Mouse (Mus musculus) testis, adult 2 months (tissue): ENCODE data around the gene Des. TPM values are rescaled to one million over a fixed set of nuclear protein-coding genes. Genes with fewer than 3 reads are reported as not detected.

Experiments used
- H3K27ac ChIP-seq: fragments of 200-500 bp; 2 replicates; pipeline ENCODE4 v1.5.1; 2012; ENCODE audit warnings: low read depth, low read length; ENCODE audit not compliant: control insufficient read depth, insufficient read depth
- H3K27me3 ChIP-seq: fragments of 200-500 bp; 2 replicates; pipeline ENCODE4 v1.6.1; 2012; ENCODE audit warnings: mild to moderate bottlenecking, low read length, moderate library complexity; ENCODE audit not compliant: control insufficient read depth, insufficient read depth
- H3K36me3 ChIP-seq: fragments of 200-500 bp; 2 replicates; pipeline ENCODE4 v1.6.1; 2012; ENCODE audit warnings: mild to moderate bottlenecking, low read length; ENCODE audit not compliant: control insufficient read depth, insufficient read depth
- H3K4me1 ChIP-seq: fragments of 200-500 bp; 2 replicates; pipeline ENCODE4 v1.6.1; 2012; ENCODE audit warnings: low read length; ENCODE audit not compliant: control insufficient read depth, insufficient read depth
- H3K4me3 ChIP-seq: fragments of 200-500 bp; 2 replicates; pipeline ENCODE4 v1.5.1; 2012; ENCODE audit warnings: low read depth, mild to moderate bottlenecking, low read length, moderate library complexity, mixed read lengths; ENCODE audit not compliant: control insufficient read depth
- CTCF ChIP-seq: fragments of 200-500 bp; IDR thresholded peaks from 2 replicates; pipeline ENCODE4 v1.5.1; 2012; ENCODE audit warnings: low read depth, mild to moderate bottlenecking, inconsistent platforms, low read length, moderate library complexity; ENCODE audit not compliant: control insufficient read depth, insufficient read depth, insufficient replicate concordance
- POLR2A ChIP-seq: fragments of 200-500 bp; IDR thresholded peaks from 2 replicates; pipeline ENCODE4 v1.6.1; 2012; ENCODE audit warnings: low read depth, mild to moderate bottlenecking, inconsistent platforms, low read length, moderate library complexity; ENCODE audit not compliant: control insufficient read depth
- polyA plus RNA-seq: library from polyadenylated mRNA; depleted of rRNA; stranded (reverse); fragments of >200 nt; gene quantifications from 2 replicates; pipeline ENCODE4 v1.2.3, GENCODE M21; 2012

The Des gene
- polyA plus RNA-seq, 1 experiment: 3.6 TPM

- no peaks in the 10 kb centered on the region for H3K36me3 ChIP-seq
- no peak overlapping the region for H3K4me3 ChIP-seq
- peaks cover 8% of the 10 kb centered on the region for H3K4me1 ChIP-seq
- no peak overlapping the region for H3K27ac ChIP-seq
- H3K27me3 ChIP-seq: no peaks in the 10 kb centered on the region
- no peak for TF ChIP-seq CTCF
- no peak for TF ChIP-seq POLR2A
Measured at GRCm38 (mm10) chr1:75398761-75399402, 38.8 kb downstream of the Des start.

GRCm38 (mm10) chr1:75399755-75400492 lies 39.8 kb downstream of the Des start:
- Histone ChIP-seq H3K36me3 (no peaks in the 10 kb centered on the region), H3K4me1 (peaks cover 8% of the 10 kb centered on the region), H3K27me3 (no peaks in the 10 kb centered on the region), H3K4me3 (no peak overlapping the region), H3K27ac (no peak overlapping the region)
- TF ChIP-seq POLR2A: no peak
- TF ChIP-seq CTCF: no peak

GRCm38 (mm10) chr1:75400493-75401115 lies 40.5 kb downstream of the Des start:
- no peak overlapping the region for H3K27ac ChIP-seq
- no peaks in the 10 kb centered on the region for H3K27me3 ChIP-seq
- H3K4me1 ChIP-seq: peaks cover 8% of the 10 kb centered on the region
- no peak overlapping the region for H3K4me3 ChIP-seq
- H3K36me3 ChIP-seq: no peaks in the 10 kb centered on the region
- TF ChIP-seq CTCF (no peak), POLR2A (no peak)

GRCm38 (mm10) chr1:75405547-75405946 lies 45.4 kb downstream of the Des start:
- no peak overlapping the region for H3K4me3 ChIP-seq
- no peak overlapping the region for H3K27ac ChIP-seq
- no peaks in the 10 kb centered on the region for H3K27me3 ChIP-seq
- no peaks in the 10 kb centered on the region for H3K36me3 ChIP-seq
- TF ChIP-seq POLR2A (no peak), CTCF (no peak)
- no peaks in the 10 kb centered on the region for H3K4me1 ChIP-seq

GRCm38 (mm10) chr1:75406173-75406572 lies 46.0 kb downstream of the Des start:
- Histone ChIP-seq H3K36me3 (no peaks in the 10 kb centered on the region), H3K4me1 (no peaks in the 10 kb centered on the region), H3K4me3 (no peak overlapping the region), H3K27me3 (no peaks in the 10 kb centered on the region), H3K27ac (no peak overlapping the region)
- TF ChIP-seq CTCF (no peak), POLR2A (no peak)

- no peak overlapping the region for H3K27ac ChIP-seq
- no peaks in the 10 kb centered on the region for H3K27me3 ChIP-seq
- H3K4me1 ChIP-seq: no peaks in the 10 kb centered on the region
- no peak for TF ChIP-seq CTCF
- TF ChIP-seq POLR2A: no peak
- no peak overlapping the region for H3K4me3 ChIP-seq
- no peaks in the 10 kb centered on the region for H3K36me3 ChIP-seq
Measured at GRCm38 (mm10) chr1:75407056-75407455, 46.9 kb downstream of the Des start.

- H3K36me3 ChIP-seq: no peaks in the 10 kb centered on the region
- TF ChIP-seq POLR2A: no peak
- TF ChIP-seq CTCF: no peak
- H3K4me1 ChIP-seq: no peaks in the 10 kb centered on the region
- H3K27ac ChIP-seq: no peak overlapping the region
- no peak overlapping the region for H3K4me3 ChIP-seq
- no peaks in the 10 kb centered on the region for H3K27me3 ChIP-seq
Measured at GRCm38 (mm10) chr1:75408210-75408609, 48.1 kb downstream of the Des start.

GRCm38 (mm10) chr1:75409950-75410349 lies 49.8 kb downstream of the Des start:
- TF ChIP-seq POLR2A (no peak), CTCF (no peak)
- H3K36me3 ChIP-seq: no peaks in the 10 kb centered on the region
- no peak overlapping the region for H3K4me3 ChIP-seq
- H3K27me3 ChIP-seq: no peaks in the 10 kb centered on the region
- no peaks in the 10 kb centered on the region for H3K4me1 ChIP-seq
- H3K27ac ChIP-seq: no peak overlapping the region
